Mouse (Mus musculus): Measurements from ENCODE around the gene Creb1. TPM values are rescaled to one million over a fixed set of nuclear protein-coding genes. Genes with fewer than 3 reads are reported as not detected.

The Creb1 gene
- 10 to 100 TPM; 33.6 to 37.5 TPM for total RNA-seq (2021)

DNA sequence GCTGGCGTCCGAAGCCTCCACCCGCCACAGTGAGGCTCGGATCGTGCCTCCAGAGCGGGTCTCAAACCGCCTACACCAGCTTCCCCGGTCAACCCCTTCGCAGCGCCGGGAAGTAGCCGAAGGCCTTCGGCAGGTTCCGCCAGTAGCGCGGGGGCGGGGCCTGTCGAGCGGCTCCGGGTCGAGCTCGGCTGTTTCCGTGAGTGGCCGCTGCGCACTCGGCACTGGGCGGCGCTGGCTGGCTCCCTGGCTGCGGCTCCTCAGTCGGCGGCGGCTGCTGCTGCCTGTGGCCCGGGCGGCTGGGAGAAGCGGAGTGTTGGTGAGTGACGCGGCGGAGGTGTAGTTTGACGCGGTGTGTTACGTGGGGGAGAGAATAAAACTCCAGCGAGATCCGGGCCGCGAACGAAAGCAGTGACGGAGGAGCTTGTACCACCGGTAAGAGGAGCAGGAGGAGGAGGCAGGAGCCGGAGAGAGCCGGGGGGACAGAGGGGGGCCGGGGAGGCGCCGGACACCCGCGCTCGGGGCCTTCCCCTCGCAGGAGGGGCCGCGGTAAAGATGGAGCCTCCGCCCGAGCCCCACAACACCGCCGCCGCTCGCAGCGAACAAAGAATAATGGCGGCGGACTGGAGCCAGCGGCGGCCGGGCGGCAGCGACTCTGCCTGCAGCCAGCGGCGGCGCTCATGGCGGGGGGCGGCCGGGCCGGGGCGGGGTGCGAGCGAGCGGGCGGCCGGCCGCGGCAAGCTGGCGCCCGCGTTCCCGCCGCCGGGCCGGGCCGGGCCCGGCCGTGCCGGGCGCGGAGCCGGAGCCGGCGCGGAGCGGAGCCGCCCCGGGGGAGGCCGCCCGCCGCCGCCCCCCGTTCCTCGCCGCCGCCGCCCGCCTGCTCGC is at the start of gene Creb1:
Creb1 (plus strand) TSS at position 57 of the 882 bp plus-strand sequence.
- peak; percentile 99 for DNase-seq

DNA sequence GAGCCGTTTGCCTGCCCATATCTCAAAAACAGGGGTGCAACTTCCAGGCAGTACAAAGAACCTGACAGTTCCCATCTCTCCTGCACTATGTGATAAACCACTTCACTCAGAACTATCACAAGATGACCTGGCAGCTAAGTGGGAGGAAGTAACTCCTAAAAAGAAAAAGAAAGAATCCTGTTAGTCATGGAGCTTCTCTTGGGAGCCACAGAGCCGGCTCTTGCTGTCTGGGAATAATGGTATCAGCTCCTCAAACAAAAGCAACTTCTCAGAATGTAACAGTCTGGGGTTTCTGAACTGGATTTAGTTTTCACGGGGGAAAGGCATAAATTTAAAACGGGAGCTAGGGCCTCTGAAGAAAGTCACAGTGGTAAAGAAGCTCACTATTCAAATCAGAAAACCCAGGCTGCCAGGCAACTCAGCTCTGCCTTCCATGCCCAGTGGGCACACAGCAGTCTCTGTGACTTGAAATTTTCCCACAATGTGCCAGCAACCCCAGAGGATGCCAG is 43.9 kb upstream of the Creb1 start:
- DNase-seq: no peak

DNA sequence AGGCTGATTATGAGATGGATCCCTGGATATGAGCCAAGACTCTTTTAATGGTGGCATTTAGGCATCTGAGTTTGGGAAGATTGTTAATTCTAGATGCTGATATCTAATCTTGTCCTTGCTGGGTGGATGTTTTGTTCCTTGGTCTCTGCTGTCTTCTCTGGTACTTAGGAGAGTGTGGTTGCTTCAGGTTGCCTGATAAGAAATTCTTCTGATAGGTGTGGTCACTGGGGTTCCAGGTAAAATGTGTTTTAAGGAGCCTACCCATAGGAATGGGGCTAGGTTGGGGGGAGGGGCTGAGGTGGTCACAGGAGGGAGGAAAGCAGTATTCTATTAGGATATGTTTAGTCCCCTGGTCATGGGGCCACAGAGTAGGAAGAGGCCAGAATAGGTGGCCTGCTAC is 35.6 kb upstream of the Creb1 start:
- no peak for DNase-seq

DNA sequence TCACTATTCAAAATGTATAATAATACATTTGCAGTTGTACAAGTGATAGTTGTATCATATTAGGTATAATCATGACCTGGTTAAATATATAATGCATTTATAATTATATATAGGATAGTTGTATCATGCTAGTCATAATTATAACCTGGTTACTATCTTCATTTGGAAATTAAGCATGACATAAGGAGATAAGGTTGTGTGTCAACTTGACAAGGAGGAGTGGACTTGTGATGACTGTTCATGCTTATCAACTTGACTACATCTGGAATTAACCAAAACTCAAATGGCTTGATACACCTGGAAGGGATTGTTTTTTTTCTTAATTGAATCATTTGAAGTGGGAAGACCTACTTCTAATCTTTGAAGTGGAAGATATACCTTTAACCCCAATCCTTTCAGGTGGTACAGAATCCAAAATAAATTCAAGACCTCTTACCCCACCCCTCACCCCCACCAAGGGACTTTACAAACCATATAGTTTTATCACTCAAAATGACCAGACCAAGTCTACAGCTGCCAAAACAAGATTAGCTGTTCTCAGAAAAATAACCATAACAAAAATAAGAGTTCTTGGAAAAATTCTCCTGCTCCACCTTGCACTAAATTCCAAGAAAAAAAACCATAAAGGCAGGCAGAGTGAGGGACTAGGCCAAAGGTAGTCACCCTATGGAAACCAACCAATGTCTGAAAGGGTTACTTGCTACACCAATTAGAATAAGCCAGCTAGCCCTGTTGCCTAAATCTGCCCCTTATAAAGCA is 30.9 kb upstream of the Creb1 start:
- DNase-seq: no peak

DNA sequence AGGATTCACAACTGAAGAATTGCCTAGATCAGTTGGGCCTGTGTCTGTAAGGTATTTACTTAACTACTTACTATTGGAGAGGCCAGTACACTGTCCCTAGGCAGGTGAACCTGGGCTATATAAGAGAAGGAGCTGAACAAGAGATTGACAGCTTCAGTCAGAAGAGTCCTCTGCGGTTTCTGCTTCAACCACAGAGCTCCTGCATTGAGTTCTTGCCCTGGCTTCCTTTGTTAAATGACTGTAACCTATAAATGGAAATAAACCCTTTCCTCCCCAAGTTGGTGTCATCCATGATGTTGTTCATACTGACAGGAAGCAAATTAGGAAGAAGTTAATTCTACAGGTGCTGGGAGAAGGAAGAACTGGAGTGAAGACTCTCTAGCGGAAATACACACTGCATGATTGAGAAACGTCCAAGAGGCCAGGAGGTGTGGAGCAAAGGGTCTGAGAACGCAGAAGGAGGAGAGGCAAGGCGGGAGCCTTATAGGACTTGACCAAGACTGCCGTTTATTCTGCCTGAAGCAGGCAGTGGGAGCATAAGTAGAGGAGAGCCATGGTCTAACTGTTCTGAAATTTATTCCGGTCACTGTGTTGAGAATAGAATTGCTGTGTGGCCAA is 23.9 kb upstream of the Creb1 start:
- DNase-seq: no peak

DNA sequence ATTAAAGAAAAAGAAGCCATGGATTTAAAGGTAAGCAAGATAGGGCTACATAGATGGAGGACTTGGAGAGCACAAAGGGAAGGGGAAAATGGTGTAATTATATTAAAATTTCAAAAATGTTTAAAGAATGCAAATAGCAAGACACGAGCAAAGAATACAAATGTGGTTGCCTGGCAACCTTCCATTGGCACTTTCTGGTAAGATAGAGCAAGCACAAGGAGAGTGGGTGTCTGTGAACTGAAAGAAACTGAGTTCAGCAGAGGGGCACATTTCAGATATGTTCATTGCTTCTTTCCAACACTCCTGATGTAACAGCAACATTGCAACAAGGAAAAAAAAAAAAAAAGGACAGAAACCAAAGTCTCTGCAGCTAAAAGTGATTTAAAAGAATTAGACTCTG is 22.8 kb upstream of the Creb1 start:
- DNase-seq: no peak

DNA sequence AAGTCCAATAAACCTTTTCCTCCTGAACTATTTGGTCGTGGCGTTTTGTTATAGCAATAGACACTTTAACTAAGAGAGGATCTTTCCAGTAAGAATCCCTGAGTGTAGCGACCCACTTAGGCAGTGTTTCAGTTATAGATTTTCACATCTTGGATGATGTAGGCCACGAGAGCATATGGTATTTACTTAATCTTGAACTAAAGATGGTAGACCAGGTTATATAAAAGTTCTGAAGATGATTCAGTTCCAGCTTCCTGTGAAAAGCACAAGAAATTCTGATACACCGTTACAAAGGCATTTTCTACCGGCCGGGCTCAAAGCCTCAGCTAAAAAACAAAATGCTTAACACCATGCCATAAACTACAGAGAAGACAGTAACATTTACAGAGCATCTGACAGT is 18.3 kb upstream of the Creb1 start:
- DNase-seq: no peak

DNA sequence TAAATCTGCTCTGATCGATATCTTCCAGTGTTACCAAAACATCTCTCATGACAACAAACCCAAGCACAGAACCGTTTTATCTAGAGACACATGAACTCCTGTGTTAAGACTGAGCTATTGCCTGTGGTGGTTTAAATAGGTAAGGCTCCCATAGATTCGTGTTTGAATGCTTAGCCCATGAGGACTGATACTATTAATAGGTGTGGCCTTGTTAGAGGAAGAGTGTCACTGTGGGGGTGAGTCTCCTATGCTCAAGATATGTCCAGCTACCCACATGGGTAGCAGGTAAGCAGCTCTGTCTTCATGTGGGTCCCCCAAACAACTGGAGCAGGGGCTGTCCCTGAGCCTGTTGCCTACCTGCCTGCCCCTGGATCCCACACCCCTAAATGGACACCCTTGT is 15.9 kb upstream of the Creb1 start:
- no peak for DNase-seq

DNA sequence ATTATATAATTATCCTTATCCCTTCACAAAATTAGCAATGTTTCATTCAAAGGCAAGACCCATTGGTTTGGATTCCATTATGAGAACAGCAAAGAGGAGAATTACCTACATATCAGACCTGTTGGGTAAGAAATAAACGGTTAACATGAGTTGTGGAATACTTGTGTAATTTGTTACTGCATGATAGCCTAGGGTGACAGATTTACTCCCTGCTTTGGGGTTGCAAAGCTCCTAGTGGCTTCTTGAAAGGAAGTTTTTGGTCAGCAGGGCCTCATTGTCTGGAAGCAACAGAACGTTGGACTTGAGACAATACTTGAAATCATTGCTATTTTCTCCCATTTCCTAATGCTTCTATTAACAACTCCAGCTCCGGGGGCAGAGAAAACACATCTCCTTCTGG is 14.0 kb upstream of the Creb1 start:
- no peak for DNase-seq

DNA sequence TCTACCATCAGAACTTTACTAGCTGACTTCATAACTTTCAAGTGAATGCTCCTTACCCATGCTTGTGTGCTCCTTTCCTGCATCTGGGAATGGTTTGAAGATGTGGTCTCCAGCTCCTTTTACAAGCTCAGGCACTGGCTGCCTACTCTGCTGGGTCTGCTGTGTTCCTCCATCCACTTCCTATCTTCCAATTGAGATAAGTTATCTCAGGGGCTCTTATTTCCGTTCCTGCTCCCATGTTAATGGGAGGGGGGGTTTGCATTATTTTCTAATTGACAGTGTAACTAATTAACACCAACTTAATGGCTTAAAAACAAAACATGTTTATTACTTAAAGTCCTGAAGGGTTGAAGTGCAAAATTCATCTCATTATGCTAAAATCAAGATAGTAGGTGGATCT is 13.1 kb upstream of the Creb1 start:
- no peak for DNase-seq

DNA sequence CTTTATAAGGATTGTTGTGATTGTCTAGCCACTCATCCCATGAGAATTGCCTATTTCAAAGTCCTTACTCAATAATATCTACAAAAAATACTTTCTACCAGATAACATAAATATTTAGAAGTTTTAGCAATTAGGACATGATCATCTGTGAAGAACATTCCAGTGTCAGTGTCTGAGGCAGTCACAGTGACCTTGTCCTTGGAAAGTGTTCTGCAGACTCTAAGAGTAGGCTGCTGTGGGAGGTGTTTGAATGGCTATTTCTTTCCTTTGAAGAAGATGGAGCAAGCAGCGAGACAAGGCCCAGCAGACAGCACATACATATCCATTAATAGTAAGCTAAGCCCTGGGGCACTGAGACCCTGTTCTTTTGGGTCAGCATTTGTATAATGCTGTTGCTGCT is 12.5 kb upstream of the Creb1 start:
- no peak for DNase-seq

DNA sequence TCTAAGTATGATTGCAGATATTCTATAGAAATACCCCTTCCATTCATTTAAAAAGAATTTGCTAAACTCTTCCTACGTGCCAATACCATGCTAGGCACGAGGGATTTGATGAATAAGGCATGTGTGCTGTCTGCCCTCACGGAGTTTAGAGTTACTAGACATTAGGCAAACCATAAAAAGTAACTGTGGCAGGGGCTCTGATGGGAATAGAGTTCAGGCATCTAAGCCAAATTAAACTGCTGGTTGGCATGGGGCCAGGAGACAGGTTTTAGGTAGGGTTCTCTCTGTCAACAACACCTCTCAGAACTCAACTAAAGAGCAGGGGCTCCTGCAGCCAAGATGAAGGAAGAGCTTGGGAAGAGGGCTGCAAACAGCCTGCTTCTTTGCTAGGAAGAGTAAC is 10.7 kb upstream of the Creb1 start:
- DNase-seq: peak; percentile 51

DNA sequence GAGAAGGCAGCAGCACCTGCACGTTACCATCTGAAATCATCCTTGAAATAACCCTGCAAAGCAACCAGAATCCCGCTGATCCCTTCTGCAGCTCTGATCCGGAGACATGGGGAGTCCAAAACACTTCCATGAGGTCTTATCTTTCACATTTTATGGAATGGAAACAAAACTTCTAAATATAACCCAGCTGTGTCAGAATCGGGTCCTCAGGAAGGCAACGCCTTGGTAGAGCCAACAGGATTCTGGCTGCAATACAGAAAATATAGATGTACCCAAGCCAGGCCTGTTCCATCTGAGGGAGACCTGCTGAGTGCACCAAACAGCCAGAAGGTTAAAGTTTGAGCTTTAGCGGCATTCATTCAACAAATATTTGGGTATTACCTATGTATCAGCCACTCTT is 9.8 kb upstream of the Creb1 start:
- peak; percentile 26 for DNase-seq

DNA sequence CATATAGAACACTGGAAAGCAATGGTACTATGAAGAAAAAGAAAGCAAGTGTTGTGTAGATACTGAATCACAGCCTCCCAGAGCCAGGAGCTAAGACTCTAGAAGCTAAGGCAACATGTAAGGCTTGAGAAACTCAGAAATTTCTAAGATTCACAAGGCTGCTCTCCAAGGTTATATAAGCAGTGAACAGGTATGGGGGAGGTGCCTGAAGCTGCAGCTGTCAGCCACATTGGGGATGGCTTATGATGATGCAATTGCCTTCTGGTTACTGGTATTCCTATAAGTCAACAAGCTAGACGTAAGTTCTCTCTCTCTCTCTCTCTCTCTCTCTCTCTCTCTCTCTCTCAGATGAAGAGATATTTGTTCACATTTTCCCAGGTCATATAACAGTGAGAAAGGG is 9.3 kb upstream of the Creb1 start:
- DNase-seq: no peak

DNA sequence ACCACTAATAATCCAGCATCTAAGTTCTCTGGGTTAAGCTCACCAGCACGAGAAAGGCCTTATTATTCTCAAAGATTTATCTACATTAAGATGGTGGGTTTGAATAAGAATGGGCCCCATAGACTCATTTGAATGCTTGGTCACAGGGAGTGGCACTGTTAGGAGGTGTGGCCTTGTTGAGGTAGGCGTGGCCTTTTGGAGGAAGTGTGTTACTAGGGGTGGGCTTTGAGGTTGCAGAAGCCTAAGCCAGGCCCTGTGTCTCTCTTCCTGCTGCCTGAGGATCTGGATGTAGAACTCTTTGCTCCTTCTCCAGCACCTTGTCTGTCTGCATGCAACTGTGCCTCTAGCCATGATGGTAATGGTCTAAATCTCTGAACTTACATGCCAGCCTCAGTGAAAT is 7.8 kb upstream of the Creb1 start:
- no peak for DNase-seq

DNA sequence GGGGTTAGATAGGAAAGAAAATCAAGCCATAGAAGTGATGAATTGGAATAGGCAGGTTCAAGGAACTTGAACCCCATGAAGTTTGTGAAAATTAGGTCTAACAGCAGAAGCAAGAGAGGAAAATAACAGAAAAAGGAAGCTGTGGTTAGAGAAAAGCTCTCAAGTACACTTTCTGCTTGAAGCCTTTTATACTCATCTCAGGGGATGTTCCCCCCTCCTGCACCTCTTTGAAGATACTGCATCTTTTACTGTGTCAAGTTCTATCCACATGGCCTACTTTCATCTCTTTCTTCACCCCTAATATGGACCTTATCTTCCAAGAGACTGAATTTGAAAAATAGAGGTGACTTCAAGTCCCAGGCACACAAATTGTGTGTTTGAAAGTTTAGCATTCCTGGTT is 4.8 kb upstream of the Creb1 start:
- DNase-seq: no peak

DNA sequence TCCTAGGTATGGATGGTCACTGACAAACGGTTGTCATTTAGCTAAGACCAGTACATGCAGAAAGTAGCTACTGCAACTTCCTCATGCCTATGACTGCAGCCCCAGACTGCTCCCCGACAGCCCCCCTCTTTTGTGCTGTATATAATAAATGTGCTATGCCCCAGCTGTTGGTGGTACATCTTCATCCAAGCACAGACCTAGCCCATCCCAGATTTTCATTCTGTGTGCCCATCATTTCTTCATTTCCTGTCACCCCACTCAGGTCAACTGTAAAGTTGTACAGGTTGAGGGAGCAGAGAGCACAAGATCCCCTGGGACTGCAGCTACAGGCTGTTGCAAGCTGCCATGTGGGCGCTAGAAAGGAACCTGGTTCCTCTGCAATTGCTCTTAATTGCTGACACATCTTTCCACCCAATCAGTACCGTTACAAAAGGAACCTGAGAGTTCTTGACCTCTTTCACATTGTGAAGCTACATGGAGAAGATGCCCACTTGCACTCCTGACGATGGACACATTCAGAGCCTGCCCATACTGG is 2.6 kb upstream of the Creb1 start:
- DNase-seq: no peak

DNA sequence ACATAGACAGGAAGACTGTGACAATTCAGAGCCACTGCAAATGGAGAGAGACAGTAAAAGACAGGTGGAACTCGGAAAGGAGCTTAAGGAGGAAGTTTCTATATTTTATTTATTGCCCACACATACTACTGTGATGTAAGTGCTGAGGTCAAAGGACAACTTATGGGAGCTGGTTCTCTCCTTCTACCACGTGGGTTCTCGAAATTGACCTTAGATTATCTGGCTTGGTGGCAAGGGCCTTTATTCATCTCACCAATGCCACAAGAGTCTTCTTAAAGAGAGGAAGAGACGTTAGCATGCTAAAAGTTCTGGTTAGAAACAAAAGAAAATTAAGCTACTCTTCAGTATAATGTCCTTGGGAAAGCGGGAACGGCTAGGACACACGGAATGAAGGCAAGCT is 897 bp upstream of the Creb1 start:
- no peak for DNase-seq

DNA sequence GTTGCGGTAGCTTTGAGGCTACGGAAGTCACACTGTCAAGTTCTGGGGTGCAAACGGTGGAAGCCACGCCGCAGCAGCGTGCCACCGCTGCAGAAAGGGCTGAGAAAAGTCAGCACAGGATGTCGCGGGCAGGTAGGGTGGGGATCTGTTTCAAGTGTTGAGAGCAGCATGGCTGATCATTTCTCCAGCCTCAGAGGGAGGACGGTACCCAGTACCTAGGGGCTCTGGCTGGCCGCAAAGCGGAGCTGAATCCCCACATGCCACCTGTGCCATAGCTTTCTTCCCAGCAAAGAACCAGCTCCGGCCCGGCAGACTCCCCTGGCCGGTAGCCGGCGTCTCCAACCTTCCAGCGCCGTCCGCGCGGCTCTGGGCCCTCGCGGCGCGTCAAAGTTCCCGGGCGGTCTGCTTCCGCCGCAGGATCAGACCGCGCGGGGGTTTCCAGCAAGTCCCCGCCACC is 350 bp upstream of the Creb1 start:
- DNase-seq: no peak

DNA sequence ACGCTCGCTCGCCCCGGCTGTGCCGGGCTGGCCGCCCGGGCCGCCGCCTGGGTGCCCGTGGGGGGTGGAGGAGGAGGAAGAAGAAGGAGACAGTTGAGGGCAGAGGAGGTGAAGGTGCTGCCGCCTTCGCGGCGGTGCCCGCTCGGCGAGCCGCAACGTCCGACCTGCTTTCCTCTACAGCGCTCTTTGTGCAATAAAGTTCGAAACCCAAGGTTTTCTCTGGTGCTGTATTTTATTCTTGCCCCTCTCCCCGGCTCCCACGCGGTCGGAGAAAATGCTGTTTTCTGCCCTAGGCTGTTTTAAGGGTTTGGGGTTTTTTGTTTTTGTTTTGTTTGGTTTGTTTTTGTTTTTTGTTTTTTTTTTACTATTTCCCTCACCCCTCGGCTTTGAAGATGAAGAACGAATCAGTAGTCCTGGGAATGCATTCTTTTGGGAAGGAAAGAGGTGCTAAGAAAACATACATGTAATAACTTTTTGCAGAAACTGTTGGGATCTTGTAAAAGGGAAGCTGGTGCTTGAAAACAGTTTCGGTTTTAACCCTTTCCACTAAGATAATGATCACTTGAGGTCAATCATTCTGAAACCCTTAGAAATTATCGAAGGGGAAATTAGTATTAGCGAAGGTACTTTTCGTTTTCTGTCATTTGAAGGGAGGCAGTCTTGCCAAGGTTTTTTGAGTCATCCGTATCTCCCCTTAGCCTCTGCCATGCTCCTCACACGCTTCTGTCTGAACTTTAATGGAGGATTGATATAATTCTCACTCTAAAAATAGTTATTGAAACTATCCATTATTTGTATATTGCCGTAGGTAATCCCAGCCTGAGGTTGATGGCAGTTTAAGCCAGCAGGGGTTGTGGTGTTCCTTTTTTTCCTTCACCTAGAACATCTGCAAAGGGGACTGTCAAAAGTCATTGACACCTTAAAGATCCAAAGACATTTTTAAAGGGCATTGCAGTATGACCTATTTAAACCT is 1.3 kb downstream of the Creb1 start:
- peak; percentile 57 for DNase-seq

DNA sequence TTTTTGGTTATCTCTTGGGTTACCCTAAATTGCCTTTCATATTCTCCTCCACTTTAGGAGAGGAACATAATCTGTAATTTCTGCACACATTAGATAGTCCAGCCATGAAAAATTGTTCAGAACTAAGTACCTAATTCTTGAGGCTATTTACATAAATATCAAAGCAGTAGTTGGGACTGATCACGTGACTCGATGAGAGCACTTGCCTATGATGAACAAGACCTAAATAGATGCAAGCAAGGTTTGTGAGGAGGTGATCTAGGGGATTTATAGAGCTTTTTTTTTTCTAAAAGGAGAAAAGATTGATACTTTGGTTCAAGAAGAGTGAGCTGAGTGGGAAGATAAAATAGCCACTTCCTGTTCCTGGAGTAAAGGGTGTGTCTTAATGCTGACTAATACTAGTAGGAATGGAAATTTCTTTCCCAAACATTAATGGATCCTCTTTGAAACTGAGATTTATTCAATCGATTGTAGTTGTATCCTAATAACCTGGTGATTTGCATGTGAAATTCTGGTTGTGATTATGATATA is 6.5 kb downstream of the Creb1 start:
- no peak for DNase-seq

Data from heart, postnatal 4 days (tissue).